Comparison of ENCODE assay signal across 13 mouse cellular contexts in genomic region chr9:118937515-118937914, GRCm38 (mm10). TPM values are rescaled to one million over a fixed set of nuclear protein-coding genes. Genes with fewer than 3 reads are reported as not detected.
DNase-seq lines count a peak whose midpoint lies in the region; ATAC-seq lines count a peak whose summit lies in the region.
"Had no signal": no experiment of that assay in that cellular context is flagged by ENCODE, and none has a peak within 500 bp of the region (broad histone marks: within the 10 kb centered on the region; RNA-seq: fewer than 3 reads in every experiment).

No protein-coding gene starts in this region.

- H3K27ac ChIP-seq in heart, embryonic 16.5 days (ENCODE audit: low read length) = 0 out of 2 replicates have a peak overlapping the region, but pooled peaks have one; percentile 3
- H3K27ac ChIP-seq: forebrain, embryonic 12.5 days; liver, embryonic 12.5 days had no signal

- H3K4me2 ChIP-seq in heart, embryonic 16.5 days (ENCODE audit: low read depth, low read length) = no peak overlapping the region
- H3K4me2 ChIP-seq: forebrain, embryonic 12.5 days; liver, embryonic 12.5 days had no signal

- WGBS in heart, embryonic 16.5 days = 29% methylated on average over 3 of the region's 3 CpGs

- H3K4me1 ChIP-seq in heart, embryonic 16.5 days (ENCODE audit: control insufficient read depth, insufficient read depth, low read length) = peaks cover 38% of the 10 kb centered on the region

- H3K27me3 ChIP-seq in heart, embryonic 16.5 days (ENCODE audit: control insufficient read depth, insufficient read depth, low read length) = no peaks in the 10 kb centered on the region
- H3K27me3 ChIP-seq: forebrain, embryonic 12.5 days; liver, embryonic 12.5 days had no signal

- DNase-seq in gastrocnemius, postnatal 25 days = peak; percentile 56
- no peak for DNase-seq in gastrocnemius, adult 8-10 months (ENCODE audit: low spot score in 2 of 2)
- DNase-seq in adipocyte (ENCODE audit: low spot score) = peak; percentile 84
- DNase-seq in kidney, postnatal 14 days = peak; percentile 58
- DNase-seq in neural tube, embryonic 10.5 days (ENCODE audit: extremely low spot score, low spot score) = no peak
- no peak for DNase-seq in embryo, embryonic 11 days
- no peak for DNase-seq in thymus, postnatal 25 days
- DNase-seq: adrenal gland, postnatal 36 days; midbrain, embryonic 14.5 days had no signal

- no peaks in the 10 kb centered on the region for H3K36me3 ChIP-seq in heart, embryonic 16.5 days (ENCODE audit: control insufficient read depth, insufficient read depth)
- H3K36me3 ChIP-seq: forebrain, embryonic 12.5 days; liver, embryonic 12.5 days had no signal

- H3K4me3 ChIP-seq in heart, embryonic 16.5 days (ENCODE audit: low read length) = no peak overlapping the region
- H3K4me3 ChIP-seq: forebrain, embryonic 12.5 days; liver, embryonic 12.5 days had no signal

- peak; percentile 70 for ATAC-seq in heart, embryonic 16.5 days (replicated peaks; ENCODE audit: extremely low read depth, insufficient read depth, low FRiP score)
- ATAC-seq: intestine, embryonic 16.5 days; liver, embryonic 12.5 days had no signal

- no peaks in the 10 kb centered on the region for H3K9me3 ChIP-seq in heart, embryonic 16.5 days (replicated peaks; ENCODE audit: control insufficient read depth, low read length)
- H3K9me3 ChIP-seq: forebrain, embryonic 12.5 days; liver, embryonic 12.5 days had no signal

- H3K9ac ChIP-seq in heart, embryonic 16.5 days (ENCODE audit: low read length) = 0 out of 2 replicates have a peak overlapping the region, but pooled peaks have one; percentile 27
- H3K9ac ChIP-seq: forebrain, embryonic 12.5 days; liver, embryonic 12.5 days had no signal

RNA-seq across cellular contexts. Expression of gene Ctdspl, which starts 11.3 kb away (rescaled TPM):
- 1 to 10 TPM; 5.5 to 8.6 TPM for total RNA-seq in gastrocnemius, postnatal 25 days (2021)
- 1 to 10 TPM; 2.0 to 4.7 (median 3.1) TPM for total RNA-seq in gastrocnemius, adult 8-10 months (2022)
- polyA plus RNA-seq in heart, embryonic 16.5 days (2015; fragmentation: Nextera tagmentation; extraction: Ambion mirVana) = 8.1 and 9.3 TPM in 2 replicates

Comparison
In these comparisons a context has a peak if more than half of its experiments do, and no peak if none do; other contexts are left out.
1. DNase-seq: peak in gastrocnemius, postnatal 25 days (single experiment), adipocyte (single experiment) and kidney, postnatal 14 days (single experiment); none in gastrocnemius, adult 8-10 months (0 of 2), neural tube, embryonic 10.5 days (single experiment), embryo, embryonic 11 days (single experiment) and thymus, postnatal 25 days (single experiment).